Mouse (Mus musculus) hindbrain, postnatal 0 days (tissue): Measurements from ENCODE around the gene Xkr8. TPM values are rescaled to one million over a fixed set of nuclear protein-coding genes. Genes with fewer than 3 reads are reported as not detected.

Experiments
- ATAC-seq: fragments of 200-750 bp; cut with Nextera tagmentation; 2 replicates; pipeline ENCODE4 v1.8.0; 2017; ENCODE audit warnings: mild to moderate bottlenecking, moderate TSS enrichment, moderate library complexity
- DNase-seq: peaks from one replicate; pipeline ENCODE4 v3.0.0-alpha.2; 2015; ENCODE audit warnings: low spot score
- H3K27ac ChIP-seq: fragments of 300-500 bp; sonication (generic); 2 replicates; pipeline ENCODE4 v1.5.1; 2014; ENCODE audit warnings: mild to moderate bottlenecking
- H3K27me3 ChIP-seq: fragments of 300-500 bp; sonication (generic); 2 replicates; pipeline ENCODE4 v1.6.1; 2014; ENCODE audit warnings: low read length, mixed read lengths; ENCODE audit not compliant: insufficient read depth
- H3K36me3 ChIP-seq: fragments of 300-500 bp; sonication (generic); 2 replicates; pipeline ENCODE4 v1.6.1; 2014; ENCODE audit warnings: low read length, mixed read lengths; ENCODE audit not compliant: insufficient read depth
- H3K4me1 ChIP-seq: fragments of 300-500 bp; sonication (generic); 2 replicates; pipeline ENCODE4 v1.6.1; 2014; ENCODE audit warnings: antibody characterized with exemption, low read length, mixed read lengths; ENCODE audit not compliant: insufficient read depth
- H3K4me2 ChIP-seq: fragments of 300-500 bp; sonication (generic); 2 replicates; pipeline ENCODE4 v1.6.1; 2014; ENCODE audit warnings: low read depth, mild to moderate bottlenecking, low read length, moderate library complexity, mixed read lengths
- H3K4me3 ChIP-seq: fragments of 300-500 bp; sonication (generic); 2 replicates; pipeline ENCODE4 v1.5.1; 2014; ENCODE audit warnings: low read length
- H3K9ac ChIP-seq: fragments of 300-500 bp; sonication (generic); replicated peaks from 2 replicates; pipeline ENCODE4 v1.6.1; 2014; ENCODE audit warnings: mild to moderate bottlenecking, low read length, moderate library complexity, mixed read lengths
- H3K9me3 ChIP-seq: fragments of 300-500 bp; sonication (generic); 2 replicates; pipeline ENCODE4 v1.6.1; 2016; ENCODE audit warnings: low read length, mixed read lengths
- CTCF ChIP-seq: IDR thresholded peaks from 2 replicates; pipeline ENCODE4 v1.5.1; 2016; ENCODE audit warnings: antibody characterized with exemption, control low read depth, low read depth
- WGBS: fragments of 180-500 bp; shearing (Covaris S2); extraction: QIAGEN DNeasy Blood & Tissue Kit; methylation state at CpG from one replicate; pipeline ENCODE4 v1.1.7; 2014; 5-methylcytosine and 5-hydroxymethylcytosine counted together
- polyA plus RNA-seq: library from polyadenylated mRNA; unstranded; fragments of >200 nt; fragmentation: Nextera tagmentation; extraction: Ambion mirVana; gene quantifications from 2 replicates; pipeline ENCODE4 v1.2.1, GENCODE M21; 2015
- total RNA-seq: library from RNA; depleted of rRNA; stranded (reverse); fragments of >200 nt; gene quantifications from 2 replicates; pipeline ENCODE4 v1.2.3, GENCODE M21; 2014; rRNA removed

The Xkr8 gene
- total RNA-seq (5.6 and 6.2 TPM in 2 replicates), polyA plus RNA-seq (5.0 and 7.3 TPM in 2 replicates)

DNA sequence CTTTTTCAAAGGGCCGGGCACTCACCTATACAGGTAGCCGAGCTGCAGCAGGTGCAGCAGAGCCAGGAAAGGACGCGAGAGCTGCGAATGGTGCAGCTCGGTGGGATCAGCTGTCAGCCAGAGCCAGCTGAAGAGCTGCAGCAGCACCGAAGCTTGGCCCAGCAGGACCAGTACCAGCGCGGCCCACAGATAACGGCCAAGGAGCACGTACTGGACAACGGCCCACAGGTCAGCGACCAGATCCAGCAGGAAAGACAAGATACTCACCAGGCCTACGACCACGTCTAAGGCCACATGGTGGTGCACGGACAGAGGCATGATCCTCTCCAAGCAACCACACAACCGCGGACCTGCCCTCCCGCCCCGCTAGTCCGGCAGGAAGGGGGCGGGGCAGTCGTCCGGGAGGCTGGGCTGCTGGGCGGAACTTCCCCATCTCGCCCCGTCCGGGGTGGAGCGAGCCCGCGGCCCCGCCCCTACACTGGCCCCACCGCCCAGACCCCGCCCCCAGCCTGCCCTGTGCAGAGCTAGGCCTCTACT lies at the start of gene Xkr8:
Gene Xkr8, minus strand, starts transcription at position 399 of the 537 bp plus-strand sequence.
- Histone ChIP-seq H3K4me3 (peak within 1 kb of the TSS; percentile 59), H3K27me3 (no peaks in the 10 kb centered on the region), H3K9me3 (no peaks in the 10 kb centered on the region), H3K4me1 (peaks cover 7% of the 10 kb centered on the region; the same call in 1 of the 2 replicates), H3K9ac (peak within 1 kb of the TSS; percentile 69), H3K4me2 (peak within 1 kb of the TSS; percentile 85), H3K36me3 (0 out of 2 replicates have a peak, but pooled peaks cover 6% of the 10 kb centered on the region), H3K27ac (peak within 1 kb of the TSS; percentile 60; the same call in 1 of the 2 replicates)
- 3% methylated on average over 33 of the region's 34 CpGs for WGBS
- peak; percentile 88 for DNase-seq
- TF ChIP-seq CTCF, result peak; percentile 28
- peak; percentile 95 for ATAC-seq

DNA sequence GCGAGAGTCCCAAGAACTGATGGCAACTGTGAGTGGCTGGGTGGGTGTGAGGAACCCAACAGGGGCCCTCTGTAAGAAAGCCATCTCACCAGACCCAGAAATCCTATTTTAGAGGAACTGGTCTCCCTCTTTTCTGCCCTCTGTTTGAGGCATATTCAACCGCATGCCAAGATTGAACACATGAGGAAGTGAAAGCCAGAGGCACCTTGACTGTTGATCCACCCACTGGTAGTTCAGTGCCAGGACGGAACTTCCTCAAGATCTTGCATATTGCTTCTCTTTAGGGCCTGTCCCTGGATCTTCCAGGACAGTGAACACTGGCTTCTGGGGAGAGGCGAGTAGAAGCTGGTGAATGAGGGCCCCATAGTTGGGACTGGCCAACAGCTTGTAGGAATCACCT lies 47.9 kb upstream of the Xkr8 start:
- H3K4me1 ChIP-seq, result no peaks in the 10 kb centered on the region
- no peaks in the 10 kb centered on the region for H3K27me3 ChIP-seq
- no peak overlapping the region for H3K27ac ChIP-seq
- no peak for DNase-seq
- H3K36me3 ChIP-seq, result peaks cover 24% of the 10 kb centered on the region
- no peaks in the 10 kb centered on the region for H3K9me3 ChIP-seq
- H3K4me2 ChIP-seq, result no peak overlapping the region
- H3K4me3 ChIP-seq, result no peak overlapping the region
- H3K9ac ChIP-seq, result no peak overlapping the region
- WGBS, result 92% methylated on average over 4 of the region's 4 CpGs
- no peak for ATAC-seq
- TF ChIP-seq CTCF, result no peak

GRCm38 (mm10) chr4:132778562-132779201 lies 46.3 kb upstream of the Xkr8 start:
- WGBS, result 91% methylated on average over 6 of the region's 6 CpGs
- Histone ChIP-seq H3K4me3 (no peak overlapping the region), H3K4me1 (no peaks in the 10 kb centered on the region), H3K27ac (no peak overlapping the region), H3K36me3 (peaks cover 38% of the 10 kb centered on the region), H3K27me3 (no peaks in the 10 kb centered on the region), H3K9ac (no peak overlapping the region), H3K4me2 (no peak overlapping the region), H3K9me3 (no peaks in the 10 kb centered on the region)
- DNase-seq (no peak), ATAC-seq (no peak)
- no peak for TF ChIP-seq CTCF

GRCm38 (mm10) chr4:132776764-132777163 lies 44.4 kb upstream of the Xkr8 start:
- 89% methylated on average over 5 of the region's 5 CpGs for WGBS
- Histone ChIP-seq H3K9ac (no peak overlapping the region), H3K4me3 (no peak overlapping the region), H3K9me3 (no peaks in the 10 kb centered on the region), H3K4me1 (no peaks in the 10 kb centered on the region), H3K4me2 (no peak overlapping the region), H3K36me3 (peaks cover 44% of the 10 kb centered on the region), H3K27ac (no peak overlapping the region), H3K27me3 (no peaks in the 10 kb centered on the region)
- ATAC-seq (no peak), DNase-seq (peak; percentile 74)
- TF ChIP-seq CTCF, result peak; percentile 78

GRCm38 (mm10) chr4:132774905-132775304 lies 42.6 kb upstream of the Xkr8 start:
- no peak overlapping the region for H3K27ac ChIP-seq
- TF ChIP-seq CTCF, result no peak
- no peaks in the 10 kb centered on the region for H3K9me3 ChIP-seq
- no peak overlapping the region for H3K4me2 ChIP-seq
- H3K36me3 ChIP-seq, result peaks cover 44% of the 10 kb centered on the region
- no peak overlapping the region for H3K9ac ChIP-seq
- no peak for ATAC-seq
- WGBS, result 88% methylated on average over 3 of the region's 3 CpGs
- no peak overlapping the region for H3K4me3 ChIP-seq
- H3K4me1 ChIP-seq, result no peaks in the 10 kb centered on the region
- DNase-seq, result no peak
- H3K27me3 ChIP-seq, result no peaks in the 10 kb centered on the region

DNA sequence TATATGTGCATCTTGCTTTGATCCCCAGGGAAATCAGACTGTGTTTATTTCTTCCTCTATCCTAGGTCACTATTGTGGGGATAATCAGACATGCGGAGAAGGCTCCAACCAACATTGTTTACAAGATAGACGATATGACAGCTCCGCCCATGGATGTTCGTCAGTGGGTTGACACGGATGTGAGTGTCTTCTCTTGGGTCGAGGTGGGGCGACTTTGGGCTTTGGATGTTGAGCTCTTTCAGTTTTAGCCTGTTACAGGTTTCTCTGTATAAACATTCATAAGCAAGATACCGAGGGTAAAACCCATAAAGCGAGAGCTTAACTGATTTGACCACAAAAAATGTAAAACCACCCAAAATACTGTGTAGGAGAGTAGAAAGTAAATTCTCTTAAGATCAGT lies 39.4 kb upstream of the Xkr8 start:
- Histone ChIP-seq H3K4me2 (no peak overlapping the region), H3K36me3 (peaks cover 34% of the 10 kb centered on the region), H3K9me3 (no peaks in the 10 kb centered on the region), H3K9ac (no peak overlapping the region), H3K4me1 (0 out of 2 replicates have a peak, but pooled peaks cover 6% of the 10 kb centered on the region), H3K27ac (no peak overlapping the region), H3K4me3 (no peak overlapping the region), H3K27me3 (no peaks in the 10 kb centered on the region)
- DNase-seq (no peak), ATAC-seq (no peak)
- WGBS, result 93% methylated on average over 9 of the region's 9 CpGs
- no peak for TF ChIP-seq CTCF
